Mouse (Mus musculus): Measurements from ENCODE around the gene Pex11a. TPM values are rescaled to one million over a fixed set of nuclear protein-coding genes. Genes with fewer than 3 reads are reported as not detected.
A peak's percentile ranks its signal among the peaks of the same experiment; 100 is the strongest.
"Not testable (repeated sequence)": the region's sequence is repeated elsewhere in the genome, so short reads cannot be mapped to it uniquely, and the experiment has no call there.

The Pex11a gene
- 10 to 100 TPM in 1 of 4 experiments, 1 to 10 TPM in 3; 9.4 to 10.7 (median 9.9) TPM for total RNA-seq (2022)

DNA sequence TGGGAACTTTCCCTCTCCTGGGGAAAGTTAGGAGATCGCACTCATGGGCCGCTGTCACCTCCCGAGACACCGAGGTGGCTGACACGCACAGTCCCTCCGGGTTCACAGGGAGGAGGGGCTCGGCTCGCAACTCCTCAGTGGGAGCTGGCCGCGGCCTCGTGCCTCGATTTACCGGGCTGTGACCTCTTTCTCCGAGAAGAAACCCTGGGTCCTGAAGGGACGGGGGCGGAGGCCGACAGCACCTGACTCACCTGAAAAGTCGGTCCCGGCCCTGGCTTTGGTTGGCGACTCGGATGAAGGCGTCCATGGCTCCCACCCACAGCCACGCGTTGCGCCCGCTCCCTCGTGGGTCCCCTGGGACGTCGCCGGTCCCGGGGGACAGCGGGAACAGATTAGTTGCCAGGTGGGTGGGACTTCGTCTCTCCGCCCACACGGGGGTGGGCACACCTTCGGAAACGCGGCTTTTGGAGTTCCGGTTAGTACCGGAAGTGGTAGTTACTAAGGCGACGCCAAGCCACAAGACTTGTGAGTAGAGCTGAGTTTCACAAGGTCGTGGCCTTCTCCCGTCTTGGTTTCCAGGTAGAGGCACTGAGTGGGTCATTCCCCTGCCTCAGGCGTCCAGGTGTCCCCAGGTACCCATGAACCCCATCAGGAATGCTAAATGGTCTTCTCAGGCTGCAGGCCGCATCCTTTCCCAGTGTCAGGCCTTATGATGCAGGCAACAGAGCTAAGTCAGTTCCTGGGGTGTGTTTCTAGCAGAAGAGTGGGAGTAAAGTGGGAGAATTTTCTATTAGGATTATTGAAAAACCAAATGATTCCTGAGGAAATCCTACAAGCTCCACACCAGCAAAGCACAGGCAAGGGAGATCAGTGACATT lies at the start of gene Pex11a, which contains the start of gene Wdr93:
TSS of gene Pex11a (minus strand) at position 473 of the 878 bp plus-strand sequence.
TSS of gene Wdr93 (plus strand) at position 505 of the 878 bp plus-strand sequence.
- peak; percentile 48 to 79 for DNase-seq (ENCODE audit: low spot score in 2 of 2)

GRCm38 (mm10) chr7:79789812-79790211 lies 46.9 kb upstream of the Pex11a start:
- DNase-seq (ENCODE audit: low spot score in 2 of 2): not testable (repeated sequence)

GRCm38 (mm10) chr7:79786295-79786694 lies 43.4 kb upstream of the Pex11a start:
- peak; percentile 26 to 42 for DNase-seq (ENCODE audit: low spot score in 2 of 2)

DNA sequence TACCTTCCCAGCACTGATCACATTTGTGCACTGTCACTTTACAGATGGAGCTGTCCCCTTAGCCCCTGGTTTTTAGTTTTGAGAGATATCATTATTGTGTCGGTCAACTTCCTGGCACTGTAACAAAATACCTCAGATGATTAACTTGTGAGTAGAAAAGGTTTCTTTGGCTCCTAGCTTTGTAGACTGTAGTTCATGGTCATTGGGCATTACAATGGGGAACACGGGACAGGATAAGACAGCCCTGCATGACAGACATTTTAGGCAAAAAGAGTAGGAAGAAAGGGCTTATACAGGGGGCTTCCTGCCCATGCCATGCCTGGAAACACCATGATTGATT lies 39.6 kb upstream of the Pex11a start:
- no peak for DNase-seq (ENCODE audit: low spot score in 2 of 2)

- no peak for DNase-seq (ENCODE audit: low spot score in 2 of 2)
Measured at GRCm38 (mm10) chr7:79781826-79782515, 39.0 kb upstream of the Pex11a start.

DNA sequence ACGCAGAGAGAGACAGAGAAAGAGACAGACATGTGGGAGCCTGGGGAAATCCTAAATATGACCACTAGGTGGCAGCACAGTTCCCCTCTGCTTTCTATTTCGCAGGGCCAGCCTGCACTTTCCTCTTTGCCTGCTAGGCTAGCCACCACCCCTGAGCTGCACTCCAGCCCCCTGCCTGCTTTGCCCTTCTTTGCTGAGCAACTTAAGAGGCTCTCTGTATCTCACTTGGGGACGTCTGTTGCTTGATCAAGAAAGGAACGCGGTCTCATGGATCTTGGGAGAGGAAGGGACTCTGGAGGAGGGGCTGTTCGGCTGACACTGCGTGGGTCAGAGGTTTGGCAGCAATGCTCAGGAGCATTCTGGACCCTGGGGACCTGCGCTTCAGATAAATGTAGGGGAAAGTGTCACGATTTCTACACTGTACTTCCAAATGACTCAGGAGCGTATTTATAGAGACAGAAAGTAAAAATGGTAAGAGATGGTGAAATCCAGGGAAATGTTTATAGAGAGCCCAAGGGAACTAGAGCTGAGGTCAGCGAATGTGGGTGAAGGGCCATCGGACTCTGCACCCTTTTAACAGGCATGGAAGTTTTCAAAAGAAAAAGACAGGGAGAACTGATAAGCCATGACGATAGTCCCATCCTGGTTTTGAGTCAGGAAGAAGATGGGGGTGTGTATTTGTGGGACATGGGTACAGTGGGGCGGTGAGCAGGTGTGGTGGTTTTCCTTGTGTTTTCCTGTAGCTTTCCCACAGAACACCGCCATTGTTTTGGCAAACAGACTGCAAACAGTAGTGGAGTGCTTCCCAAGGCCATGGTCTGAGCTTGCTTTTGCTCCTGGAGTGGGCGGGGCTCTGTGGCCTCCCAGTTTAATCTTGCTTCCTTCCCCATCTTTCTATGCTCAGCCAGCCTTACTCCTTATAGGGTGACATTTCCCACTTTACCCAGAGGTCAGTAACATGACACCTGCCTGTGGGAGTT lies 38.0 kb upstream of the Pex11a start:
- peak; percentile 31 to 55 for DNase-seq (ENCODE audit: low spot score in 2 of 2)

DNA sequence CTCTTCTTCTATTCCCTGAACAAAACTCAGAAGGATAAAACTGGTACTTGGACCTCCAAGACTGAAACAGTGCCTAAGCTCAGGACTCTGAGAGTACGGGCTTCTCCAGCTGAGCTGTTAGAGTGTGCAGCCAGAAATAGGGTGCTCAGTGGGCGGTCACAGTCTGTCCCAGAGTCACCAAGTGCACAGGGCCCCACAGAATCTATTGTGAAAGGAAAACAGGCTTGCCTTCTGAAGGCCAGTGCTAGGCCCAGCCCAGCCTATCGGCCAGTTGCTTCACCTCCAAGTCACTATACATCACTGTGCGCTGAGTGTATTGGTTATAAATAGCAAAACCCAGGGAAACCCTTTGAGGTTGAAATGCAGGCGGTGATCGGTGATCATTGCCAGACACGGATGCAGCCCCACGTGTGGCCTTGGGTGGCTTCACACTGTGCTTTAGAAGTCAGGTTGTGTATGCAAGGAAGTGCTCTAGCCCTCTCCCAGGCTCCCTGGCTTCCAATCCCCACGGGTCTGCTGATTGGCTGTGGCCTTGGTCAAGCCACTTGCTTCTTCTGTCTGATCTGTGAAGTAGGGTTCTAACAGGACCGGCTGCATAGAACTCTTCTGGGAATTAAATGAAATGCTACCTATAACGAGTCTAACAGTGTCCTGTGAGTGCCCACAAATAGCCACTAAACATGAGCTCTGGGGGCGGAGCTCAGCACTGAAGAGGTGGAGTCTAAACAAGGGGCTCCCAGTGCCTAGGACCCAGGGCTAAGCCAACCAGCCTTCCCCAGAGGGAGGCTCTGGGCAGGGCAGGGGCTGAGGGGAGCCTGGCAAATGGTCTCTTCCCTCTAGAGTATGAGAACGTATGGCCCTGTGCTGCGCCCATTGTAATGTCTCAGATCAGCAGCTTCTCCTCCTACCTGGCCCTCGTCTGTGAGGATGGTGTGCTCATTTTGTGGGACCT lies 28.9 kb upstream of the Pex11a start:
- DNase-seq (ENCODE audit: low spot score in 2 of 2): peak in 1 of 2 experiments; percentile 42

- no peak for DNase-seq (ENCODE audit: low spot score in 2 of 2)
Measured at GRCm38 (mm10) chr7:79769664-79770063, 26.7 kb upstream of the Pex11a start.

GRCm38 (mm10) chr7:79765991-79766390 lies 23.1 kb upstream of the Pex11a start:
- no peak for DNase-seq (ENCODE audit: low spot score in 2 of 2)

DNA sequence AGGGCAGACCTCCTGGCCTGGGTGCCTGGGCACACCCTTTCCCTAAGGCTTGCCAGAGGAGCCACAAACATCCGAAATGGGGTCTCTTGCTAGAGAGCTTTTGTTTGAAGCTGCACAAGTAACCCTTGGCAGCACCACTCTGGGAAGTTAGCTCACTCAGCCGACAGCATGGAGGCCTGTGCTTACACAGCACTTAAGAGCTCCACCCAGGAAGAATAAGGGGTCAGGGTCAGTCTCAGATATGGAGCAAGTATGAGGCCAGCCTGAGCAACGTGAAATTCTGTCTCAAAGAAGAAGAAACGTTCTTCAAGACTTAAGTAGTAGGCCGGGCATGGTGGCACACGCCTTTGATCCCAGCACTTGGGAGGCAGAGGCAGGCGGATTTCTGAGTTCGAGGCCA lies 19.2 kb upstream of the Pex11a start:
- DNase-seq (ENCODE audit: low spot score in 2 of 2): no peak

DNA sequence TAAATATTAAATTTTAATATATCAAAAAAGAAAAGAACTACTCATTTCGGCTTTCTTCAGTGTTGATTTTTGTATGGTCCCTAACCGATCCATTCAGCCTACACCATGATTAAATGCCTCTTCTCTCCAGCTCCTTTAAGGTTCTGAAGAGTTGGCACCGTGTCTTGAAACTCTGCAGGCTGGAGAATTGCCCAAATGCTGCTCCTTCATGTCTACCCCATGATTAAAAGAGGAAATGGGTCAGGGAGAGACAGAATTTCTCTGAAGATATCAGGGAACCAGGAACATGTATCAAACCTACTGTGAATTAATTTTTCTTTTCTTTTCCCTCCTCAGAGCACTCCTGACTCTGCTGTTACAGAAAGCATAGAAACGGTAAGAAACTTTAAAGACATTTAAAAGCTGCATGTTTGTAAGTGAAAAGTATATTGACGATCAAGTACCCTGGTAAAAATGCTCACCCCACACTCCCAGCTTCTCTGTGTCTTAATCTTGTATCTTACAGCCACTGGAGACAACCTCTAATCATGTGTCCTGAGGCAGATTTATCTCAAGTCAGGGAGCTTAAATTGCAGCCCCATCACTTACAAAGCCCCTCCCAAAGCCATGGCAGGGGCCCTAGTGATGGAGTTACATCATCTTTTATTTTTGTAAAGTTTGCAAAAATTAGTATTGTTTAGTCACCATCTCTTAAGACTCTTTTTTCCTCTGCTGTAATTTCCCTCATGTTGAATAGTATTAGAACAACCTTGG lies 18.4 kb upstream of the Pex11a start:
- DNase-seq (ENCODE audit: low spot score in 2 of 2): no peak

DNA sequence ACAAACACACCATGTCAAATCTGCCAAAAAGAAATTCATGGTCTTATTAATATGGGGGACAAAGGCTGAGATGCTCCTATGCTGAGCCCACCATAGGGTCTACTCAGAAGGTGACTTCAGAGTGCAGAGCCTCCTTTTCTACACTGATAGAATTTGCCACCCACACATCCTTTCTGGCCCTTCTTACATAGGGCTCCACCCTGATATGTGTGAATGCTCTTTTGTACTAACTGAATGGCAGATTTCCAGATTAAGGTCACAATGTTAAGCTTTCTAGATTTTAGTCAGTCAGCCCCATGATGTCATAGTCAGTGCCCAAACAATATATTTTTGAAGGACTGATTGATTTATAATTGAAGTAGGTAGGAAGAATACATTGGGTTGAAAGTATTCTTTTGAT lies 16.8 kb upstream of the Pex11a start:
- DNase-seq (ENCODE audit: low spot score in 2 of 2): no peak

DNA sequence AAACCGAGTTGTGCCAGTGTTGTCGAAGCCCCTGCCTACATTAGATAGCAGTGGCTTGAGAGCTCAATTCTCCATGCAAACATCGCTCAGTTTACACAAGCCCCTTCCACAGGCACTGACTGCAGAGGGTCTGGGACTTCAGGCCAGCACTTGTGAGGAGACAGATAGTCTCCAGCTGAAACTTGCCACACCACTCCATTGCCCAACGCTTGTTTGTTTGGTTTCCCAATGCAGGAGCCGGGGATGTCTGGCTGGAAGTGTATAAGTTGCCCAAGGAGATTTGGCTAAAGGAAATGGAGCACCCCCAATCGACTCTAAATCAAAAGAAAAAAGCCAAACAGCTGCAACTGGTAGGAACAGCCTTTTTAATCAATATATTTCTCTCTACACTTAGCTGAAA lies 15.2 kb upstream of the Pex11a start:
- DNase-seq (ENCODE audit: low spot score in 2 of 2): no peak

GRCm38 (mm10) chr7:79756334-79756733 lies 13.4 kb upstream of the Pex11a start:
- DNase-seq (ENCODE audit: low spot score in 2 of 2): no peak

DNA sequence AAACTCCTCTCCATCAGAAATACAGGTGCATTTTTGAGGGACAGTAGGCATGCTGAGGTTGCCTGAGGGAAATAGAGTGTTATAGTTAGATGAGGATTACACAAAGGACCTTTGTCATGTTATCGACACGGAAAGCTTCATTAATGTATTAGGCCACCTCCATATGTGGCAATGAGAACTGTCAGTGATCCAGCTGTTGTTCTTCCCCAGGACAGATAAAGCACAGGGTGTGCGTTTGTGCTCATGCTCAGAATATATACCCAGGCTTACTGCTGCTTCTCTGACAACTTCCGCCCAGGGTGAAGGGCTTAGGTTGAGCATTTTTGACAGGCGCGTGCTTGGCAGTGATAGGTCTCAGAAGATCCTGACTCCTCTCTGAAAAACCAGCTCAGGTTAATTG lies 6.6 kb upstream of the Pex11a start:
- DNase-seq (ENCODE audit: low spot score in 2 of 2): no peak

DNA sequence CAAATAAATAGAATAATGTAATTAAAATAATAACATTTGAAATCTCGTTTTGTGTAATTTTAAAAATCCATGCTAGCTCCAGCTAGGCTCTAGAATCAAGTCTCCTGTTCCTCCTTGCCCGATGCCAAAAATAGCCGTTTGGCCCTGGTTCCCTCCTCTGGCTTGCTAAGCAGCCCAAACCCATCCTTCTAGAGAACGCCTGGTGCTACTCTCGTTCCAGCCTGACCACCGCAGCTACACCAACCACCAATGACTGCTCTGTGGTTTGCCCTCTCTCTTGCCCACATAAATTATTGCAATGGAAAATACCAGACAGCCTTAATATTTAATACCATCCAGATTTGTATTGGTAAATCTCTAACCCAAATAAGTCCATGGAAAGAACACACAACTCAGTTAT lies 4.7 kb upstream of the Pex11a start:
- no peak for DNase-seq (ENCODE audit: low spot score in 2 of 2)

- DNase-seq (ENCODE audit: low spot score in 2 of 2): no peak
Measured at GRCm38 (mm10) chr7:79744585-79744984, 1.7 kb upstream of the Pex11a start.

GRCm38 (mm10) chr7:79744051-79744450 lies 1.1 kb upstream of the Pex11a start:
- no peak for DNase-seq (ENCODE audit: low spot score in 2 of 2)

- DNase-seq (ENCODE audit: low spot score in 2 of 2): no peak
Measured at GRCm38 (mm10) chr7:79742277-79742658, 663 bp downstream of the Pex11a start.

DNA sequence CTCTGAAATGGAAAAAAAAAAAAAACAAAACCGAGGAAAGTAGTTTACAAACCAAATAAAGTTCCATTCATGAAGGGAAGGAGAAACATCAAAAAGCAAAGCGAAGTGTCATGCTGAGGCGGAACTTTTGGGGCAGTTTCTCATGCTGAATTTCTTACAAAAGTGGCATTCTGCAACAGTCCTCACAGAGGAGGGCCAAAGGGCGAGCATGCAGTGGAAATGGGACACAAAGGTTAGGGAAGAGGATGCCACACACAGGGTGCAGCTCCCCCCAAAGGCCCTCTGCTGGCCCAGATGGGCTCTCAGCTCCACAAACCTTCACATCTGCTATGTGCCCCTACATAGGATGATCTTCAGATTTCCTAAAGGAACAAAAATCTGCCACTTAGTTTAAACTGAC lies 2.7 kb downstream of the Pex11a start:
- no peak for DNase-seq (ENCODE audit: low spot score in 2 of 2)
